Mouse (Mus musculus) ES-Bruce4 (cell line): ENCODE measurements around the gene Gm9821. TPM values are rescaled to one million over a fixed set of nuclear protein-coding genes. Genes with fewer than 3 reads are reported as not detected.

Experiments used
- H3K27ac ChIP-seq: 2 replicates; pipeline ENCODE4 v1.5.1; 2012; ENCODE audit warnings: low read length, inconsistent platforms; ENCODE audit not compliant: insufficient read depth
- H3K27me3 ChIP-seq: 2 replicates; pipeline ENCODE4 v1.6.1; 2012; ENCODE audit warnings: mild to moderate bottlenecking, low read length, inconsistent platforms; ENCODE audit not compliant: control insufficient read depth, poor library complexity, insufficient read depth, severe bottlenecking
- H3K36me3 ChIP-seq: 2 replicates; pipeline ENCODE4 v1.6.1; 2012; ENCODE audit warnings: inconsistent platforms, mild to moderate bottlenecking, low read length, moderate library complexity; ENCODE audit not compliant: control insufficient read depth, poor library complexity, insufficient read depth, severe bottlenecking
- H3K4me1 ChIP-seq: one replicate; pipeline ENCODE4 v1.8.1; 2011; ENCODE audit warnings: low read length; ENCODE audit not compliant: control insufficient read depth, insufficient read depth
- H3K4me3 ChIP-seq: 2 replicates; pipeline ENCODE4 v1.5.1; 2011; ENCODE audit warnings: low read depth, mild to moderate bottlenecking, low read length
- H3K9ac ChIP-seq: 2 replicates; pipeline ENCODE4 v1.6.1; 2012; ENCODE audit warnings: low read depth, mild to moderate bottlenecking, inconsistent platforms; ENCODE audit not compliant: poor library complexity, severe bottlenecking
- H3K9me3 ChIP-seq: replicated peaks from 2 replicates; pipeline ENCODE4 v1.6.1; 2012; ENCODE audit warnings: mild to moderate bottlenecking, low read length, inconsistent platforms; ENCODE audit not compliant: control insufficient read depth, poor library complexity, insufficient read depth, severe bottlenecking
- CTCF ChIP-seq: IDR thresholded peaks from one replicate; pipeline ENCODE4 v1.8.1; 2011; ENCODE audit warnings: low read depth, low read length
- EP300 ChIP-seq: IDR thresholded peaks from 2 replicates; pipeline ENCODE4 v1.6.1; 2011; ENCODE audit warnings: low read depth, low read length; ENCODE audit not compliant: insufficient read depth
- POLR2A ChIP-seq: IDR thresholded peaks from one replicate; pipeline ENCODE4 v1.8.1; 2011; ENCODE audit warnings: low read length; ENCODE audit not compliant: insufficient read depth
- polyA plus RNA-seq: library from polyadenylated mRNA; stranded (reverse); fragments of >200 nt; gene quantifications from 2 replicates; pipeline ENCODE4 v1.2.4, GENCODE M21; 2011; ENCODE audit warnings: low read depth; ENCODE audit not compliant: missing spikeins, insufficient read depth, insufficient read length

Gene Gm9821
- polyA plus RNA-seq, 1 experiment, result not detected

- Histone ChIP-seq H3K27me3 (no peaks in the 10 kb centered on the region), H3K4me1 (no peaks in the 10 kb centered on the region), H3K36me3 (no peaks in the 10 kb centered on the region), H3K9me3 (no peaks in the 10 kb centered on the region), H3K4me3 (no peak overlapping the region), H3K27ac (no peak overlapping the region), H3K9ac (no peak overlapping the region)
- no peak for TF ChIP-seq EP300
- TF ChIP-seq POLR2A, result no peak
- no peak for TF ChIP-seq CTCF
Measured at GRCm38 (mm10) chr2:91993409-91993808, 47.9 kb downstream of the Gm9821 start.

- Histone ChIP-seq H3K9ac (no peak overlapping the region), H3K27ac (no peak overlapping the region), H3K9me3 (no peaks in the 10 kb centered on the region), H3K4me1 (no peaks in the 10 kb centered on the region), H3K4me3 (no peak overlapping the region), H3K27me3 (no peaks in the 10 kb centered on the region), H3K36me3 (no peaks in the 10 kb centered on the region)
- TF ChIP-seq POLR2A, result no peak
- no peak for TF ChIP-seq EP300
Measured at GRCm38 (mm10) chr2:91996006-91996405, 50.5 kb downstream of the Gm9821 start.

Other genes starting within 250 kb of the Gm9821 start
- 38.8 and 43.2 TPM in 2 replicates for gene Atg13, start 235.1 kb upstream of the Gm9821 start, polyA plus RNA-seq
- gene Harbi1, start 234.9 kb upstream of the Gm9821 start, polyA plus RNA-seq, result 16.8 and 22.4 TPM in 2 replicates
- 43.1 and 50.4 TPM in 2 replicates for gene Ambra1, start 215.6 kb upstream of the Gm9821 start, polyA plus RNA-seq
- gene Chrm4, start 18.5 kb upstream of the Gm9821 start, polyA plus RNA-seq, result 0.78 and 0.97 TPM in 2 replicates
- 156 and 167 TPM in 2 replicates for gene Mdk, start 13.4 kb upstream of the Gm9821 start, polyA plus RNA-seq
- 28.1 and 29.6 TPM in 2 replicates for gene Dgkz, start 30.2 kb downstream of the Gm9821 start, polyA plus RNA-seq
- 10.5 and 10.9 TPM in 2 replicates for gene Creb3l1, start 78.8 kb downstream of the Gm9821 start, polyA plus RNA-seq
- 47.0 and 52.2 TPM in 2 replicates for gene Phf21a, start 147.4 kb downstream of the Gm9821 start, polyA plus RNA-seq